Mouse (Mus musculus) mammary gland, adult 2 months (tissue): ENCODE results near the gene Olfr640. TPM values are rescaled to one million over a fixed set of nuclear protein-coding genes. Genes with fewer than 3 reads are reported as not detected.

Experiments
- polyA plus RNA-seq: library from polyadenylated mRNA; depleted of rRNA; stranded (reverse); fragments of >200 nt; gene quantifications from 2 replicates; pipeline ENCODE4 v1.2.3, GENCODE M21; 2012; ENCODE audit warnings: low replicate concordance; rRNA removed

The Olfr640 gene
- polyA plus RNA-seq: not detected in 2 replicates

DNA sequence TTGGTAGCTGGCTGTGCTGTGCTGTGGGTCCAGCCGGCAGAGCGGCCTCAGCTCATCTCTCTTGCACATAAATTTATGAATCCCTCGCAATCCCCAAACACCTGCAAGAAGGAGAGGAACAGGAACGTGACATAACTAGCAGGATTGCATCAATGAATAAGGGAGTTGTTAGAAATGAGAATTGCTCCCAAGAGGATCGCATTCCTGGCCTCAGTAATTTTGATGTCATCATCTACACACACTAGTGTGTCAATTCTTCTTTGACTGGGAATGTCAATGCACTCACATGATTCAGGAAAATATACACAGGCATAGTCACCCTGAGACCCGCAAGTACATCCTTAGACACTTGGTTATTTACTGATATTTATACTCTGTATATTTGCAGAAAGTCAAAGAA lies at the start of gene Olfr640:
Gene Olfr640, minus strand, starts transcription at position 101 of the 400 bp plus-strand sequence.

GRCm38 (mm10) chr7:104071769-104072168 lies 46.4 kb upstream of the Olfr640 start, which contains the start of gene Olfr644:
Gene Olfr644 (minus strand): TSS chr7:104071869.

DNA sequence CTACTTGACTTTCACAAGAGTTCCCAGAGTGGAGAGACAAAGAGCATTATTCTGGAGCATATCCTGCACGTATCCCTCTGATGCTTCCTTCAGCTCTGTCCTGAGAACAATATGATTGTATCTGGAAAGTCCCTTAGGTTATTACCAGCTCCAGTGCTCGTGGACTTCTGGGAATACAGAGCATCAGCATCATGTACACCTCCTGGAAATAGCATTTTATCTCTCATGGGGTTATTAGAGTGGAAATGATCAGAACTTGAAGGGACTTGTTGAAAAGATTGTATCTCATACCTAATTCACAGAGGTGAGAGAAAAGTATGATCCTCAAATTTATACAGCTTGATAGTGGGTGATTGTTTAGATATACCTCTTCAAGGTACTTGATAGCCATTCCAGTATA lies 36.0 kb upstream of the Olfr640 start, which contains the start of gene 4930516K23Rik:
Gene 4930516K23Rik, minus strand, starts transcription at position 101 of the 400 bp plus-strand sequence.

GRCm38 (mm10) chr7:104052566-104052965 lies 27.2 kb upstream of the Olfr640 start, which contains the start of gene Olfr642:
Gene Olfr642 (minus strand): TSS chr7:104052666.

DNA sequence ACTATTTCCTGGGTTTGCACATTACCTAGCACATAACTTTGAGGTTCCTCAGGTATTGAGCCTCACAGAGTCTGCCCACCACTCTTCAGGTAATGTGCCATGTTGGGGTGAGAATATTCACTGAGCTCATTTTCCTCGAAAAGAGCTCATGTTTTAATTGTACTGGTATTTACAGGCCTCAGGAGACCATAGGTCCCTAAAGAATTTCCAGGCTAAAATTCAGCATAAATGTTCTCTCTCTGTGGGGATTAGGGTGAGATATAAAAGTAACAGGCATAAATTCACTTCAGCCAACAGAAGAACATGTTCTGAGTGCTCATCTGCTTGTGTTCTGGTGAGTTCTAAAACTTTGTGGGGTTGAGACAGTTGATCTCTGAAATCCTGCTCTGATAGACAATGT lies 9.8 kb upstream of the Olfr640 start, which contains the start of gene Olfr641:
Gene Olfr641, plus strand, starts transcription at position 301 of the 400 bp plus-strand sequence.

DNA sequence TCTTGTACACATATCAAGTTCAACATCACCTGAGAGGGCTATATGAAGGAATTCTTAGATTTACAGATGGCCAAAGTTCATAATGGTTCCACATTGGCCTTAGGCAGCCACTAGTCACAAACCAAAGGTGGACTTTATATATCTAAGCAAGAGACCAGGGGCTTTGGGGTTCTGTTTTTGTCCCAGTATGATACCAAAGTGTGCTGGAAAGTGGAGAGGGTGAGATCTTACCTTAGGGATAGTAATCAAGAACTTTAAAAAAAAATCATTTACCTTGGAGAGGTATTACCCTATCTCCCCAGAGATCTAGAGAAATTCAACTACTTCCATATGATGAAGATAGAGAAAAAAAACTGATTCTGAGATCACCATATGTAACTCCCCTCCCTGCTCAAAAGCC lies 8.2 kb downstream of the Olfr640 start, which contains the start of gene Olfr639:
Gene Olfr639, minus strand, starts transcription at position 101 of the 400 bp plus-strand sequence.

GRCm38 (mm10) chr7:103998446-103998845 lies 26.9 kb downstream of the Olfr640 start, which contains the start of gene Olfr638:
Gene Olfr638 (plus strand): TSS chr7:103998746.

GRCm38 (mm10) chr7:103970852-103971251 lies 54.5 kb downstream of the Olfr640 start, which contains the start of gene Olfr635:
Gene Olfr635 (plus strand): TSS chr7:103971152.

Other genes with a start within 250 kb of the Olfr640 start
- gene Olfr68, start 245.9 kb downstream of the Olfr640 start, polyA plus RNA-seq: not detected in 2 replicates
- gene Olfr67, start 233.8 kb downstream of the Olfr640 start, polyA plus RNA-seq: not detected in 2 replicates
- gene Hbb-bt, start 211.6 kb downstream of the Olfr640 start, polyA plus RNA-seq: 79.2 and 80.0 TPM in 2 replicates
- 783 and 1,033 TPM in 2 replicates for gene Hbb-bs, start 197.5 kb downstream of the Olfr640 start, polyA plus RNA-seq
- gene Hbb-bh2, start 185.1 kb downstream of the Olfr640 start, polyA plus RNA-seq: not detected in 2 replicates
- not detected in 2 replicates for gene Hbb-bh1, start 182.4 kb downstream of the Olfr640 start, polyA plus RNA-seq
- not detected in 2 replicates for gene Hbb-y, start 172.4 kb downstream of the Olfr640 start, polyA plus RNA-seq
- not detected in 2 replicates for gene Olfr66, start 139.3 kb downstream of the Olfr640 start, polyA plus RNA-seq
- gene Olfr64, start 131.1 kb downstream of the Olfr640 start, polyA plus RNA-seq: not detected in 2 replicates
- gene Olfr65, start 122.1 kb downstream of the Olfr640 start, polyA plus RNA-seq: not detected in 2 replicates
- gene Olfr631, start 96.7 kb downstream of the Olfr640 start, polyA plus RNA-seq: not detected in 2 replicates
- gene Olfr632, start 91.2 kb downstream of the Olfr640 start, polyA plus RNA-seq: not detected in 2 replicates
- gene Olfr633, start 81.1 kb downstream of the Olfr640 start, polyA plus RNA-seq: not detected in 2 replicates
- not detected in 2 replicates for gene Olfr635, start 54.4 kb downstream of the Olfr640 start, polyA plus RNA-seq
- gene Olfr638, start 26.8 kb downstream of the Olfr640 start, polyA plus RNA-seq: not detected in 2 replicates
- gene Olfr639, start 8.3 kb downstream of the Olfr640 start, polyA plus RNA-seq: not detected in 2 replicates
- gene Olfr641, start 9.9 kb upstream of the Olfr640 start, polyA plus RNA-seq: not detected in 2 replicates
- gene Olfr642, start 27.1 kb upstream of the Olfr640 start, polyA plus RNA-seq: not detected in 2 replicates
- not detected in 2 replicates for gene 4930516K23Rik, start 35.9 kb upstream of the Olfr640 start, polyA plus RNA-seq
- gene Olfr644, start 46.3 kb upstream of the Olfr640 start, polyA plus RNA-seq: not detected in 2 replicates
- not detected in 2 replicates for gene Olfr645, start 59.9 kb upstream of the Olfr640 start, polyA plus RNA-seq
- not detected in 2 replicates for gene Olfr646, start 79.3 kb upstream of the Olfr640 start, polyA plus RNA-seq
- not detected in 2 replicates for gene Ubqln5, start 104.3 kb upstream of the Olfr640 start, polyA plus RNA-seq
- gene Olfr643, start 111.8 kb upstream of the Olfr640 start, polyA plus RNA-seq: not detected in 2 replicates
- not detected in 2 replicates for gene Ubqln3, start 117.7 kb upstream of the Olfr640 start, polyA plus RNA-seq
- gene Ubqlnl, start 125.0 kb upstream of the Olfr640 start, polyA plus RNA-seq: not detected in 2 replicates
- not detected in 2 replicates for gene Olfm5, start 139.3 kb upstream of the Olfr640 start, polyA plus RNA-seq
- gene Olfr648, start 157.8 kb upstream of the Olfr640 start, polyA plus RNA-seq: not detected in 2 replicates
- not detected in 2 replicates for gene Olfr649, start 170.4 kb upstream of the Olfr640 start, polyA plus RNA-seq
- 0.97 and 1.1 TPM in 2 replicates for gene Trim6, start 193.2 kb upstream of the Olfr640 start, polyA plus RNA-seq
- 10.2 and 25.5 TPM in 2 replicates for gene Trim34a, start 218.9 kb upstream of the Olfr640 start, polyA plus RNA-seq